Mouse (Mus musculus) adrenal gland, postnatal 14 days (tissue): ENCODE data around the gene Nsfl1c. TPM values are rescaled to one million over a fixed set of nuclear protein-coding genes. Genes with fewer than 3 reads are reported as not detected.
"Not testable (repeated sequence)": the region's sequence is repeated elsewhere in the genome, so short reads cannot be mapped to it uniquely, and the experiment has no call there.

ENCODE experiments used
- DNase-seq: peaks from one replicate; pipeline ENCODE4 v3.0.0; 2021; ENCODE audit warnings: mixed read lengths
- long read RNA-seq, 2 experiments: library from polyadenylated mRNA; stranded (forward); transcript quantifications; one replicate each; pipeline ENCODE4 v2.0.0; 2021
- total RNA-seq: library from RNA; stranded (reverse); gene quantifications from 2 replicates; pipeline ENCODE4 v1.2.3, GENCODE M21; 2021

Nsfl1c gene
- 124 and 131 TPM in 2 replicates for total RNA-seq
- long read RNA-seq, experiment 1, transcript Nsfl1c-201 (9 exons, 1,364 nt), result major isoform, 122 of 127 reads
- long read RNA-seq, experiment 1, partial matches to known transcripts, result 1 of 127 reads
- long read RNA-seq, experiment 1, other reads (novel, unspliced or antisense), result 3 of 127 reads
- long read RNA-seq, experiment 2, transcript Nsfl1c-201 (9 exons, 1,364 nt), result major isoform, 91 of 101 reads
- long read RNA-seq, experiment 2, partial matches to known transcripts, result 4 of 101 reads
- long read RNA-seq, experiment 2, other reads (novel, unspliced or antisense), result 4 of 101 reads

GRCm38 (mm10) chr2:151494035-151494803 lies at the start of gene Nsfl1c:
TSS of gene Nsfl1c (plus strand) at chr2:151494182.
- DNase-seq, result peak; percentile 98

- not testable (repeated sequence) for DNase-seq
These were observed 17.9 kb upstream of the Nsfl1c start, which contains the start of gene 4921509C19Rik for GRCm38 (mm10) chr2:151476053-151476452. TSS of gene 4921509C19Rik (minus strand) at chr2:151476153.

- DNase-seq, result no peak
These were observed 7.5 kb upstream of the Nsfl1c start for GRCm38 (mm10) chr2:151486496-151486895.

- DNase-seq, result no peak
These were observed 4.4 kb downstream of the Nsfl1c start for GRCm38 (mm10) chr2:151498358-151498757.

- DNase-seq, result no peak
These were observed 6.5 kb downstream of the Nsfl1c start for GRCm38 (mm10) chr2:151500442-151501007.

- peak; percentile 15 for DNase-seq
These were observed 10.2 kb downstream of the Nsfl1c start for GRCm38 (mm10) chr2:151504226-151504625.

GRCm38 (mm10) chr2:151512199-151512598 lies 18.2 kb downstream of the Nsfl1c start:
- peak; percentile 77 for DNase-seq

- no peak for DNase-seq
These were observed 19.7 kb downstream of the Nsfl1c start for GRCm38 (mm10) chr2:151513525-151514285.

GRCm38 (mm10) chr2:151519000-151519399 lies 25.0 kb downstream of the Nsfl1c start:
- DNase-seq, result no peak

GRCm38 (mm10) chr2:151524324-151525041 lies 30.5 kb downstream of the Nsfl1c start:
- no peak for DNase-seq

- no peak for DNase-seq
These were observed 31.5 kb downstream of the Nsfl1c start for GRCm38 (mm10) chr2:151525520-151525919.

- DNase-seq, result no peak
These were observed 34.1 kb downstream of the Nsfl1c start for GRCm38 (mm10) chr2:151528066-151528465.

GRCm38 (mm10) chr2:151529169-151529568 lies 35.2 kb downstream of the Nsfl1c start:
- DNase-seq, result no peak

- peak; percentile 44 for DNase-seq
These were observed 36.6 kb downstream of the Nsfl1c start for GRCm38 (mm10) chr2:151530378-151531230.

GRCm38 (mm10) chr2:151533632-151534031 lies 39.6 kb downstream of the Nsfl1c start:
- no peak for DNase-seq

- peak; percentile 14 for DNase-seq
These were observed 42.1 kb downstream of the Nsfl1c start for GRCm38 (mm10) chr2:151535961-151536617.

GRCm38 (mm10) chr2:151536618-151536974 lies 42.6 kb downstream of the Nsfl1c start:
- peak; percentile 80 for DNase-seq

- no peak for DNase-seq
These were observed 44.7 kb downstream of the Nsfl1c start for GRCm38 (mm10) chr2:151538646-151539045.

GRCm38 (mm10) chr2:151542323-151543062 lies 48.5 kb downstream of the Nsfl1c start, which contains the start of gene Fkbp1a:
TSS of gene Fkbp1a (plus strand) at chr2:151542483.
- peak; percentile 99 for DNase-seq
